Mouse (Mus musculus) liver, adult 2 months (tissue): ENCODE data around the gene Sec61a2. TPM values are rescaled to one million over a fixed set of nuclear protein-coding genes. Genes with fewer than 3 reads are reported as not detected.

ENCODE experiments used
- DNase-seq: peaks from one replicate; pipeline ENCODE4 v3.0.0-alpha.2; 2011; ENCODE audit warnings: low read depth, low spot score; ENCODE audit errors: extremely low read depth
- H3K27ac ChIP-seq: fragments of 200-500 bp; replicated peaks from 2 replicates; pipeline ENCODE4 v1.5.1; 2012; ENCODE audit warnings: low read depth, mild to moderate bottlenecking, control low read depth, inconsistent platforms, low read length; ENCODE audit not compliant: insufficient read depth
- H3K27me3 ChIP-seq: fragments of 200-500 bp; 2 replicates; pipeline ENCODE4 v1.6.1; 2012; ENCODE audit warnings: mild to moderate bottlenecking, moderate library complexity, low read length, inconsistent platforms; ENCODE audit not compliant: control insufficient read depth, insufficient read depth
- H3K36me3 ChIP-seq: fragments of 200-500 bp; 2 replicates; pipeline ENCODE4 v1.6.1; 2012; ENCODE audit warnings: low read length, inconsistent platforms; ENCODE audit not compliant: control insufficient read depth, insufficient read depth
- H3K4me1 ChIP-seq: fragments of 200-500 bp; 2 replicates; pipeline ENCODE4 v1.6.1; 2011; ENCODE audit warnings: low read length; ENCODE audit not compliant: control insufficient read depth, insufficient read depth
- H3K4me3 ChIP-seq: fragments of 200-500 bp; 2 replicates; pipeline ENCODE4 v1.5.1; 2011; ENCODE audit warnings: low read depth, mild to moderate bottlenecking, control low read depth, low read length, moderate library complexity; ENCODE audit not compliant: insufficient read depth
- H3K79me2 ChIP-seq: fragments of 200-500 bp; 2 replicates; pipeline ENCODE4 v1.6.1; 2012; ENCODE audit warnings: inconsistent platforms, mild to moderate bottlenecking, low read length, moderate library complexity; ENCODE audit not compliant: control insufficient read depth, insufficient read depth
- H3K9ac ChIP-seq: fragments of 200-500 bp; 2 replicates; pipeline ENCODE4 v1.6.1; 2012; ENCODE audit warnings: low read depth, mild to moderate bottlenecking, control low read depth, inconsistent platforms, low read length
- CTCF ChIP-seq: fragments of 200-500 bp; IDR thresholded peaks from 2 replicates; pipeline ENCODE4 v1.5.1; 2011; ENCODE audit warnings: low read depth, low read length, control low read depth
- POLR2A ChIP-seq: fragments of 200-500 bp; IDR thresholded peaks from 2 replicates; pipeline ENCODE4 v1.6.1; 2011; ENCODE audit warnings: low read length, control low read depth; ENCODE audit not compliant: insufficient read depth; ENCODE audit errors: extremely low read depth
- WGBS: fragments of 180-500 bp; shearing (Covaris S2); methylation state at CpG from one replicate; pipeline ENCODE4 v1.1.7; 2018; 5-methylcytosine and 5-hydroxymethylcytosine counted together
- polyA plus RNA-seq: library from polyadenylated mRNA; depleted of rRNA; stranded (reverse); fragments of >200 nt; gene quantifications from 2 replicates; pipeline ENCODE4 v1.2.3, GENCODE M21; 2012; rRNA removed
- total RNA-seq: library from RNA; depleted of rRNA; stranded (reverse); fragments of >200 nt; gene quantifications from 2 replicates; pipeline ENCODE4 v1.2.3, GENCODE M21; 2014; rRNA removed

Sec61a2 gene
- 14.2 and 17.1 TPM in 2 replicates for total RNA-seq
- 4.5 and 8.2 TPM in 2 replicates for polyA plus RNA-seq

- H3K27ac ChIP-seq: peak within 1 kb of the TSS; percentile 86
- no peaks in the 10 kb centered on the region for H3K79me2 ChIP-seq
- WGBS: under 1% methylated on average over 61 of the region's 62 CpGs
- DNase-seq: peak; percentile 84
- peaks cover 4% of the 10 kb centered on the region; the same call in 1 of the 2 replicates for H3K4me1 ChIP-seq
- TF ChIP-seq CTCF (peak; percentile 11; the same call in 1 of the 2 replicates), POLR2A (peak; percentile 94)
- H3K36me3 ChIP-seq: peaks cover 29% of the 10 kb centered on the region
- H3K4me3 ChIP-seq: peak within 1 kb of the TSS; percentile 84
- H3K27me3 ChIP-seq: no peaks in the 10 kb centered on the region
- H3K9ac ChIP-seq: peak within 1 kb of the TSS; percentile 96
Measured at GRCm38 (mm10) chr2:5894843-5895570, at the start of gene Sec61a2. TSS of gene Sec61a2 (minus strand) at chr2:5895432.

GRCm38 (mm10) chr2:5943071-5943470 lies 47.8 kb upstream of the Sec61a2 start:
- Histone ChIP-seq H3K9ac (peak overlapping the region; percentile 27; the same call in 1 of the 2 replicates), H3K27me3 (no peaks in the 10 kb centered on the region), H3K79me2 (peaks cover 12% of the 10 kb centered on the region; the same call in 1 of the 2 replicates), H3K4me3 (no peak overlapping the region), H3K4me1 (peaks cover 12% of the 10 kb centered on the region; the same call in 1 of the 2 replicates), H3K27ac (peak overlapping the region; percentile 71), H3K36me3 (no peaks in the 10 kb centered on the region)
- TF ChIP-seq POLR2A (no peak), CTCF (no peak)
- no peak for DNase-seq
- WGBS: 14% methylated on average over 4 of the region's 4 CpGs

- WGBS: under 1% methylated on average over 36 of the region's 36 CpGs
- peaks cover 17% of the 10 kb centered on the region; the same call in 1 of the 2 replicates for H3K4me1 ChIP-seq
Measured at GRCm38 (mm10) chr2:5942416-5943032, 47.3 kb upstream of the Sec61a2 start, which contains the start of gene Dhtkd1. TSS of gene Dhtkd1 (minus strand) at chr2:5942792.

GRCm38 (mm10) chr2:5941861-5942415 lies 46.7 kb upstream of the Sec61a2 start:
- Histone ChIP-seq H3K36me3 (no peaks in the 10 kb centered on the region), H3K79me2 (peaks cover 12% of the 10 kb centered on the region; the same call in 1 of the 2 replicates), H3K9ac (peak overlapping the region; percentile 94), H3K27ac (peak overlapping the region; percentile 98), H3K4me1 (peaks cover 17% of the 10 kb centered on the region; the same call in 1 of the 2 replicates), H3K4me3 (peak overlapping the region; percentile 91), H3K27me3 (no peaks in the 10 kb centered on the region)
- DNase-seq: peak; percentile 56
- no peak for TF ChIP-seq CTCF
- whole genome bisulfite sequencing: 22% methylated on average over 11 of the region's 11 CpGs

More at GRCm38 (mm10) chr2:5942416-5943032, 47.3 kb upstream of the Sec61a2 start, which contains the start of gene Dhtkd1:
- TF ChIP-seq POLR2A (peak; percentile 68; the same call in 1 of the 2 replicates), CTCF (peak; percentile 50)
- H3K4me3 ChIP-seq: peak within 1 kb of the TSS; percentile 91
- H3K36me3 ChIP-seq: no peaks in the 10 kb centered on the region
- DNase-seq: peak; percentile 90
- no peaks in the 10 kb centered on the region for H3K27me3 ChIP-seq
- H3K27ac ChIP-seq: peak within 1 kb of the TSS; percentile 98
- H3K79me2 ChIP-seq: peaks cover 12% of the 10 kb centered on the region; the same call in 1 of the 2 replicates
- H3K9ac ChIP-seq: peak within 1 kb of the TSS; percentile 94

GRCm38 (mm10) chr2:5940936-5941335 lies 45.7 kb upstream of the Sec61a2 start:
- no peaks in the 10 kb centered on the region for H3K27me3 ChIP-seq
- peak overlapping the region; percentile 50 for H3K9ac ChIP-seq
- peaks cover 15% of the 10 kb centered on the region; the same call in 1 of the 2 replicates for H3K79me2 ChIP-seq
- WGBS: 51% methylated on average over 9 of the region's 9 CpGs
- no peaks in the 10 kb centered on the region for H3K36me3 ChIP-seq
- TF ChIP-seq CTCF: no peak
- no peak for TF ChIP-seq POLR2A
- DNase-seq: peak; percentile 67
- peaks cover 20% of the 10 kb centered on the region for H3K4me1 ChIP-seq
- peak overlapping the region; percentile 43 for H3K27ac ChIP-seq
- peak overlapping the region; percentile 36 for H3K4me3 ChIP-seq
